Mouse (Mus musculus) lung, adult 2 months (tissue): Measurements from ENCODE around the gene Cbx5. TPM values are rescaled to one million over a fixed set of nuclear protein-coding genes. Genes with fewer than 3 reads are reported as not detected.

Experiments
- DNase-seq: peaks from one replicate; pipeline ENCODE4 v3.0.0; 2022
- H3K4me1 ChIP-seq: fragments of 200-500 bp; 2 replicates; pipeline ENCODE4 v1.6.1; 2011; ENCODE audit warnings: low read length; ENCODE audit not compliant: control insufficient read depth, insufficient read depth
- H3K4me3 ChIP-seq: fragments of 200-500 bp; replicated peaks from 2 replicates; pipeline ENCODE3; 2011; ENCODE audit warnings: low read depth, mild to moderate bottlenecking, control low read depth, low read length; ENCODE audit errors: extremely low read depth
- CTCF ChIP-seq: fragments of 200-500 bp; IDR thresholded peaks from 2 replicates; pipeline ENCODE4 v1.5.1; 2011; ENCODE audit warnings: mild to moderate bottlenecking, low read length, control low read depth; ENCODE audit not compliant: insufficient read depth
- POLR2A ChIP-seq: fragments of 200-500 bp; IDR thresholded peaks from 2 replicates; pipeline ENCODE4 v1.6.1; 2011; ENCODE audit warnings: low read depth, mild to moderate bottlenecking, control low read depth, low read length, borderline replicate concordance; ENCODE audit errors: extremely low read depth
- WGBS: fragments of 180-500 bp; shearing (Covaris S2); methylation state at CpG from one replicate; pipeline ENCODE4 v1.1.7; 2018; 5-methylcytosine and 5-hydroxymethylcytosine counted together
- polyA plus RNA-seq: library from polyadenylated mRNA; depleted of rRNA; stranded (reverse); fragments of >200 nt; gene quantifications from 2 replicates; pipeline ENCODE4 v1.2.3, GENCODE M21; 2012

The Cbx5 gene
- polyA plus RNA-seq, 1 experiment = 20.0 TPM

DNA sequence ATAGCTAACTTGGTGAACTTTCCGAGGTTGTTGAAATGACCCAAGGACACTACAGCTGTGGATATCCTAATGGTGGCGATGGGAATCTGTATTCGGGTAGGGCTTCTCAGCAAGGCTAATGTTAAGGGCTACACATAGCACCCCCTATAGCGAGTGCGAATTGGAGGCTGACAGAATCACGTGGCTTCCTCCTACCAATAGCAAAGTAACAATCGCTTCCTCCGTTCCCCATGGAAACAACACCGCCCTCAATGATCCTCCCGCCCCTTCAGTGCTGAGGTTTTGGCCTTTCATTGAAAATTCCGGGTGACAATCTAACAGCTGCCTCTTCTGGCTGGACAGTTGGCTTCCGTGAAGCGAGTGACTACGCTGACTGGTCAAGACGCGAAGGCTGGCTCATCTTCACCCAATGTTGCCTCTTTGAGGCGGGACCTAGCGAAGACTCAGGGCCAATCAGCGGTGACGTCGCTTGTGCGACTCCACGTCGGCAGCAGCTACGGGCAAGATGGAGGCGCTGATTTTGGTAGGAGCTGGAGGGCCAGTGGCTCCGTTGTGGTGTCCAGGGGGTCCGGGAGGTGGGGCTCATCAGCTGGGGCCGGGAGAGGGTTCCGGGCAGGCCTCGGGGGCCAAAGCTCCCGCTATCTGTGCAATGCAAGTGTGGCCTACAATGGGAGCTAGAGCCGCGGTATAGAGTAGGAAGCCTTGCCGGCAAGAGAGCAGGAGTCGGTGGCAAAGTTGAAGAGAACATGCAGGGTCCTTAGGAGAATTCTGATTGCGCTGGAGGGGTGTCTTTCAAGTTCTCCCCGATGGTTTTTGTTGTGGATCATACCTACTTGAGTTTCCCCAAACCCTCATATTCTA lies 33.0 kb upstream of the Cbx5 start, which contains the start of gene Copz1:
Gene Copz1, plus strand, starts transcription at position 296 of the 861 bp plus-strand sequence.
- WGBS = under 1% methylated on average over 38 of the region's 38 CpGs
- TF ChIP-seq CTCF = no peak
- peak; percentile 96 for TF ChIP-seq POLR2A
- DNase-seq = peak; percentile 91
- Histone ChIP-seq H3K4me3 (peak within 1 kb of the TSS; percentile 82), H3K4me1 (peaks cover 10% of the 10 kb centered on the region)

DNA sequence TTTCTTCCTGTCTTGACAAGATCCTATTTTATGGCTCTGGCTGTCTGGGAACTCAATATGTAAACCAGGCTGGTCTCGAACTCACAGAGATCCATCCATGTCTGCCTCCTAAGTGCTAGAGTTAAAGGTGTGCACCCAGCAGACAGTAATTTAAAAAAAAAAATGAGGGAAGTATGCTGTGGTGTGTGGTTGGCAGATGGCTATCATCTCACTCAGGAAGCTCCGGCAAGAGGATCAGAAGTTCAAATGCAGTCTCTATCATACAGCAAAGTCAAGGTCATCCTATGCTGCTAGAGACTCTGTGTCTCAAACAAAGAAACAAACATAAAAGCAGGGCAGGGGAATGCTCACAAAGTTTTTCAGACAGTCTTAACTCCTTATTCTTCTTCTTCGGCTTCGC lies 29.3 kb upstream of the Cbx5 start:
- peaks cover 5% of the 10 kb centered on the region for H3K4me1 ChIP-seq
- no peak for DNase-seq
- TF ChIP-seq CTCF = no peak
- TF ChIP-seq POLR2A = no peak
- WGBS = 71% methylated on average over 4 of the region's 4 CpGs
- H3K4me3 ChIP-seq = no peak overlapping the region

DNA sequence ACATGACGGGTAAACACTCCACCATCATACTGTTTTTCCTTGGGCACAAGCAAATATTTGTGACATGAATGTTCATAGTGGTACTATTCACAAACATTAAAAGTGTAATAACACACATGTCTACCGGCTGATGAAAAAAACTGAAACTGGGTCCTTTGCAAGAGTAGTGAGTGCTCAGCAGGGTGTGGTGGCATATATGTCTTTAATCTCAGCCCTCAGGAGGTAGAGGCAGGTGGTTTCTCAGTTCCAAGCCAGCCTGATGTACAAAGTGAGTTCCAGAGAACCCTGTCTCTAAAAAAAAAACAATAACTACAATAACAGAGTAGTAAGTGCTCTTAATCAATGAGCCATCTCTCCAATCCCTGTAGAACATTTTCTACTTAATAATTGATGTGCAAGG lies 25.2 kb upstream of the Cbx5 start:
- Histone ChIP-seq H3K4me1 (no peaks in the 10 kb centered on the region), H3K4me3 (no peak overlapping the region)
- no peak for TF ChIP-seq POLR2A
- no peak for TF ChIP-seq CTCF
- no peak for DNase-seq
- 88% methylated on average over 2 of the region's 2 CpGs for WGBS

DNA sequence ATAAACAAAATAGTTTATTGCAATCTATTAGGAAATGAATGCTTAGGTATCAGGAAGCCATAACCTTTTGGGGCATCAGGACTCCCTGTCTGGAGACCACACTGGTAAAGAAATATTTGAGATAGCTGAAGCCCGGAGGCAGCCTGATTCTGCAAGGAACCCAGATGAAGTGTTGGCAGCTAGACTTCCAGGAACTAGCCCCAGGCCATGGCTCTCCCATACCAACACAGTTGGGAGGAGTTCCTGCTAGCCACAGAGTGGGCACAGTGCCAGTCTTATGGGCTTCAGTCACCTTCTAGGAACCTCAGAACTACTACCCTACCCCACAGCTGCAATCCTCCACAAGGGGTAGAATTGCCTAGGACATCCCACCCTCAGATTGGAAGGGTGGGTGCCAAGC lies 20.4 kb upstream of the Cbx5 start:
- Histone ChIP-seq H3K4me3 (no peak overlapping the region), H3K4me1 (peaks cover 17% of the 10 kb centered on the region)
- DNase-seq = no peak
- 12% methylated on average over 1 of the region's 1 CpGs for WGBS
- TF ChIP-seq POLR2A = no peak
- TF ChIP-seq CTCF = no peak

DNA sequence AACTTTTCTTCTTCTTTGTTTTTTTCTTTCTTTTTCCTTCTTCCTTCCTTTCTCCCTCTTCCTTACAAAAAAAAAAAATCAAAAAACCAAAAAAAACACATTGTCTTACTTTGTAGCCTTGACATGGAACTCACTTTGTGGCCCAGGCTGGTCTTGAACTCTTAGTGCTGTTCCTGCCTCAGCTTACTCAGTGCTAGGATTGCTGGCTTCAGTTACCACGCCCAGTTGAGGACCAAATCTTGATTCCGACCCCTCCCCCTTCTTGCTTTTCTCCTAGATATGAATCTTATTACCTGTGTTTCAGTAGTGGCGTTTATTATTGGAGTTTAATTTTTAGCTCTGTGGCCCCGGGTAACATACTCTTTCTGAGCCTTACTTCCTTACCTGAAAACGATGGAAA lies 19.5 kb upstream of the Cbx5 start:
- 79% methylated on average over 5 of the region's 5 CpGs for WGBS
- DNase-seq = no peak
- H3K4me3 ChIP-seq = no peak overlapping the region
- TF ChIP-seq CTCF (no peak), POLR2A (no peak)
- H3K4me1 ChIP-seq = peaks cover 19% of the 10 kb centered on the region

DNA sequence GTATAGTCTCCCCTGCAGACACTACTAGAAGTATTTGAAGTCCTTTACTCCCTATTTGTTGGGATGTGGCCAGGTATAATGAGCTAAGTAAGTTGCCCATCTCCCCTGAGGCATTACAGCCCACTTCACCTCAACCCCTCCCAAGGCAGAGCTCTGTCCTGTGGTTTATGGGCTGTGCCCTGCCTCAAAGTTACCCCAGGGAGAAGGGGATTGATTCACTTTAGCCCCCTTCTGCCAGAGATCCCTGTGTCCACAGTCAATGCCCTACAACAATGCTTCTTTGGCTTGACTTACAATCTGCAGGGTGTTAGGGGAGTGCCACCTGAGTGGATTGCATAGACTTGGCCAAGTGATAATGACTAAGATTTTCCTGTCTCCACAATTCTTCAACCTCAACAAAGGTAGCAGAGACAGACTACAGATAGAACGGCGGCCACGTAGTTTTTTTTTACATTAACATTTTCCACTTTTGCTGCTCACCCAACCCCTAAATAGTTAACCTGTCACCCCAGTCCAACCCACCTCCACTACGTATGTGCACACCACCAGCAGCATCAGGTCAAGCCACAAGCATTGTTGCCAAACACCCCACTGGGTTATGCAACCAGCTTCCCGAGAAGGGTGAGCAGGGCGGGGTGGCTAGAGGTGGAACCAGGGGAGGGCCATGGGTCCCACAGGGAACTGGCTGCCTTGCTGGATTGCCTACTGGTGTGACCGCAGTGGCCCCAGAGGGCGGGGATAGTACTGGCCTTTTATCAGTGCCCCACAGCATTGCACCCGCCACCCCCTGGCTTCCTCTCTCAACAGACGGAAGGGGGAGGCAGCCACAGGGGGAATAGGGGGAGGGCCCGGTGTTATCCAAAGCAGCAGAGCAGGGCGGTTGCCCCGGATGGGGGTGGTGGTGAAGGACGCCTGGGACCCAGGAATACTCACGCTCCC lies 18.4 kb upstream of the Cbx5 start, which contains the start of gene Nfe2:
Gene Nfe2, minus strand, starts transcription at position 614 of the 939 bp plus-strand sequence.
- H3K4me1 ChIP-seq = peaks cover 19% of the 10 kb centered on the region
- TF ChIP-seq POLR2A (no peak), CTCF (no peak)
- H3K4me3 ChIP-seq = peak within 1 kb of the TSS; percentile 37
- DNase-seq = peak; percentile 82
- 7% methylated on average over 15 of the region's 15 CpGs for WGBS

DNA sequence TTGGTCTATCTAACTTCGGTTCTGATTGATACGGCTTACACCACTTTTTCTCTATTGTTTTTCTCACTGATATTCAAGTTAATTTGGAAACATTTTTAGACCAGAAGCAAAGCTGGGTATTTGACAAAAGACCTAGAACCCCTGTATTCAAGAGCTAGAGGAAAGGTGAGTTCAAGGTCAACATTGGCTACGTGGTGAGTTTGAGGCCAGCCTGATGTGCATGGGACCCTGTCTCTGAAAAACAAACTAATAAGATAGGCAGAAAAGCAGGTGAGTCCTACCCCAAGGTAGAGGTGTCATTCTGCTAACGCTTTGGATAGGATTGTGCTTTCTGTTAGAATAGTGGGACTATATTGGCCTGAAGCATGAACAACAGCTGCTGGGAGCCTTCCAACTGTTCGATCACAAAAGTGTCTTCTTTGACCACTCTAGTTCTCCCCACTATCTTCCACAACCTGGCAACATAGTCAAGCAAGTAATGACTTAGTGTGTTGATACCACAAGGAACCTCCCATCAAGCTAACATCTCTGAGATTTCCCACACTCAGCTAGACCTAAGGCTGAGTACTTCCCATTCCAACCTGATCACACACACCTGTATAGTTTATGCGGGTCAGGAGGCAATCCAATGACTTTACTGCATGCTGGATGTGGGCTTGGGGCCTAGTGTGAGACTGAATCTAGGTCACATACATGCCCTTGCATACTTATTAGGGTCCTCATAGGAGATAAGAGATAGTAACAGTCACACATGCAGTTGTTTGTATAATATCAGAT lies 16.8 kb upstream of the Cbx5 start:
- Histone ChIP-seq H3K4me3 (no peak overlapping the region), H3K4me1 (peaks cover 19% of the 10 kb centered on the region)
- no peak for DNase-seq
- no peak for TF ChIP-seq CTCF
- 89% methylated on average over 6 of the region's 6 CpGs for WGBS

DNA sequence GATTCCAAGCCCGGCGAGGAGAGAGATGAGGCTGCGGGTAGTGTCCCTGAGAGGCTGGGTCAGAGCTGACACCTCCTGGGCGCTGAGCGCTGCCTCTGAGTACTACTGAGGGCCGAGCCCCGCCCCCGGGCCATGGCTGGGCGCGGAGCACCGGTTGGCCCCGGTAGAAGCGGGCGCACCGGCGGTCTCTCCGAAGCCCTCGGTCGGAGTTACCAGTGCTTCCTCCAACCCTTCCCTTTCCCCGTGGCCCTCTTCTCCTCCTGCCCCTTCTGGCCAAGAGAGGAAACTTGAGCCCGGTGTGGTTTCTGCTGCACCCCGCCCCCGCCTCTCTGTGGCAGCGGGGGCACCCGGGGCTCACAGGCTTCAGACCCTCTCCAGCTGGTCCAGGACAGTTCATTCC lies 15.6 kb upstream of the Cbx5 start:
- Histone ChIP-seq H3K4me1 (peaks cover 19% of the 10 kb centered on the region), H3K4me3 (peak overlapping the region; percentile 56)
- peak; percentile 54 for DNase-seq
- under 1% methylated on average over 25 of the region's 25 CpGs for WGBS
- TF ChIP-seq POLR2A (0 out of 2 replicates have a peak, but pooled peaks have one; percentile 15), CTCF (no peak)

DNA sequence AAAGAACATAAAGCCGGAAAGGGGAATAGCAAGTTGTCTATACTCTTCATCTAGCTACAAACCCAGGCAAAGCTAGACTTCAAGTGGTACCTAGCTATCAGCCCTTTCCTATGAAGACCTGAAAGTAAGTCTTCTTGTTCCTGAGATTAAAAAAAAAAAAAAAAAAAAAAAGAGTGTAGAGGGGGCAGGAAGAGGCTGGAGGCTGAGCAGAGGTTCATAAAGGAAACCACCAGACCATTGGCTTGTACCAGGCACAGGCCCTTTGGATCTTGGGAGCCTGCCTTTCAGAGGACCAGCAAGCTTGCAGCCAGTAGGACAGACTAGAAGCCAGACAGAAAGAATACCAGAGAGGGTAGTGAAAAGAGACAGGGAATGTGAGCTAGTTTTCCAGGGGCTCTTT lies 13.7 kb upstream of the Cbx5 start:
- no peak overlapping the region for H3K4me3 ChIP-seq
- 88% methylated on average over 1 of the region's 1 CpGs for WGBS
- peaks cover 13% of the 10 kb centered on the region for H3K4me1 ChIP-seq
- no peak for DNase-seq
- TF ChIP-seq CTCF (no peak), POLR2A (no peak)
